Mouse (Mus musculus) small intestine, adult 2 months (tissue): ENCODE measurements around the gene Atp1a1.

Source experiments
- CTCF ChIP-seq: fragments of 200-500 bp; IDR thresholded peaks from 2 replicates; pipeline ENCODE4 v1.5.1; 2012; ENCODE audit warnings: low read depth, mild to moderate bottlenecking, control low read depth, inconsistent platforms, low read length, moderate library complexity, mixed read lengths; ENCODE audit not compliant: insufficient replicate concordance, insufficient read length; ENCODE audit errors: extremely low read depth
- POLR2A ChIP-seq: fragments of 200-500 bp; IDR thresholded peaks from 2 replicates; pipeline ENCODE4 v1.6.1; 2012; ENCODE audit warnings: low read depth, mild to moderate bottlenecking, control low read depth, inconsistent platforms, low read length, moderate library complexity

DNA sequence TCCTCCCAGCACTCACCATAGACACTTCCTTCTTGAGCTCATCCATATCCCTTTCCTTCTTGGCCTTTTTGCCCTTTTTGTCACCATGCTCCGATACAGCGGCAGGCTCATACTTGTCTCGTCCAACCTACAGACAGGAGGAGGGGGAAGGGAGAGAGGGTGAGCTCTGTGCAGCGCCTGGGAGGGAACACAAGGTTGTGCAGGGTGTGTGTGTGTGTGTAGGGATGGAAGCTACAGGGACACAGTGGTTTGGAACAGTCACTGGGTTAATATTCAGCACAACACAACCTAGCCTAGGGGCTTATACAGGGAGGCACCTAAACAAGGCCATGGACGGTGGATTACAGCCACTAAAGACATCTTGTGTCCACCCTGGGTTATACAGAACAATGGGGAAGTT lies 9.5 kb downstream of the Atp1a1 start:
- TF ChIP-seq CTCF (no peak), POLR2A (no peak)
